Mouse (Mus musculus): ENCODE measurements around the gene Rpl35. TPM values are rescaled to one million over a fixed set of nuclear protein-coding genes. Genes with fewer than 3 reads are reported as not detected.

Gene Rpl35
- polyA plus RNA-seq, 1 experiment from 2014 or later, result 930 TPM

DNA sequence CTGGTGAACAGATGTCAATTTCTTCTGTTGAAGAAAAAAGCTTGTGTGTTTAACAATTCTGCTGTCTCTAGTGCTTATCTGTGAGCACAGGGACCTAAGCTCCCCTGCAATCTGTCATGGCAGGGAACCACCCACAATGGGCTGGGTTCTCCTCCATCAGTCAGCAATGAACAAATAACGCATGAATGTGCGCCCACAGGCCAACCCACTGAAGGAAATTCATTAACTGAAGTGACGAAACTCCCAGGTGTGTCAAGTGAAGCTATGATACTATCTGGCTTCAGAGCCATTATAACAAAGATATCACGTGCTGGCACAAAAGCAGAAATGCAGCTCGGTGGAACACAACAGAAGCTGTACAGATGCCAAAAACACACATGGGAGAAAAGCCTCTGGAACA, 35.4 kb downstream of the Rpl35 start:
- ATAC-seq (ENCODE audit: low read depth), result no peak
- no peaks in the 10 kb centered on the region for H3K4me1 ChIP-seq (replicated peaks; ENCODE audit: control insufficient read depth, insufficient read depth, low read length)

DNA sequence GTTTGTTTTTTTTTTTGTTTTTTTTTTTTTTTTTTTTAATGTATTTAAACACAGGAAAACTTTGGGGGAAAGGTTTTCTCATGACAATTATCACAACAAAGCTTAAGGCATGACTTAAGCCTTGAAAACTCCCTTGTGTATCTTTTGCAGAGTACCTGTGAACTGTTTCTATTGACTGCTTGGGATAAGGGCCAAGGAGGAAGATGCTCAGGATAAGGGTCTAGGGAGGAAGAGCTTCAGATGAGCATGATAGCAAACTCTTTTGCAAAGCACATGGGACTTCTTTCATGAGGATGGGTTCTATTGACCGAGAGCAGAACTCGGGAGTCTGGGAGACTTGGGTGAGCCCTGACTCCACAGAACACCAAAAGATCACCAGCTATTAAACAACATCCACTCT, 35.8 kb downstream of the Rpl35 start:
- Histone ChIP-seq H3K4me2 (ENCODE audit: low read depth, low read length) (no peak overlapping the region), H3K27me3 (ENCODE audit: control insufficient read depth, insufficient read depth, low read depth, low read length) (no peaks in the 10 kb centered on the region), H3K4me1 (replicated peaks; ENCODE audit: control insufficient read depth, insufficient read depth, low read length) (no peaks in the 10 kb centered on the region), H3K36me3 (ENCODE audit: control insufficient read depth, insufficient read depth, low read length) (no peaks in the 10 kb centered on the region), H3K27ac (ENCODE audit: low read length) (no peak overlapping the region), H3K9me3 (ENCODE audit: control insufficient read depth, low read length) (no peaks in the 10 kb centered on the region), H3K4me3 (ENCODE audit: low read length) (no peak overlapping the region), H3K9ac (ENCODE audit: low read length) (no peak overlapping the region)
- ATAC-seq (ENCODE audit: low read depth), result no peak
- 79% methylated on average over 2 of the region's 2 CpGs for WGBS

More for the DNA sequence above, 35.4 kb downstream of the Rpl35 start:
- Histone ChIP-seq H3K9ac (ENCODE audit: low read length) (no peak overlapping the region), H3K27me3 (ENCODE audit: control insufficient read depth, insufficient read depth, low read depth, low read length) (no peaks in the 10 kb centered on the region), H3K36me3 (ENCODE audit: control insufficient read depth, insufficient read depth, low read length) (no peaks in the 10 kb centered on the region), H3K4me2 (ENCODE audit: low read depth, low read length) (no peak overlapping the region), H3K9me3 (ENCODE audit: control insufficient read depth, low read length) (no peaks in the 10 kb centered on the region), H3K4me3 (ENCODE audit: low read length) (no peak overlapping the region), H3K27ac (ENCODE audit: low read length) (no peak overlapping the region)
- 61% methylated on average over 5 of the region's 5 CpGs for WGBS

DNA sequence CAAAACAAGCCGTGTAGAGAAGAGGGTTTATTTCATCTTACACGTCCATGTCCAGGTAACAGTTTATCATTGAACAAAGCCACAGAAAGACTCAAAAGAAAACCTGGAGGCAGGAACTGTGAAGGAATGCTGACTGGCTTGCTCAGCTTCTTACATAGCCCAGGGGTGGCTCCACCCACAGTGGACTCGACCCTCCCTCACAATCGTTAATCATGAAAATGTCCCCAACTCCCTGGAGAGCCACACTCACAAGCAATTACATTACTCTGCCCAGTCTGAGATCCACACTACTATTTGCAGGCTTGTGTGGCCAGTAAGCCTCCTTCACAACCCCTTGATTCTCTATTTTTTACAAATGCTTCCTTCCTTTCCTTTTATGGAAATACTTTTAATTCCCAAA, 41.2 kb downstream of the Rpl35 start:
- Histone ChIP-seq H3K27ac (ENCODE audit: low read length) (no peak overlapping the region), H3K4me2 (ENCODE audit: low read depth, low read length) (no peak overlapping the region), H3K36me3 (ENCODE audit: control insufficient read depth, insufficient read depth, low read length) (no peaks in the 10 kb centered on the region), H3K9ac (ENCODE audit: low read length) (no peak overlapping the region), H3K9me3 (ENCODE audit: control insufficient read depth, low read length) (no peaks in the 10 kb centered on the region), H3K4me1 (replicated peaks; ENCODE audit: control insufficient read depth, insufficient read depth, low read length) (no peaks in the 10 kb centered on the region; the same call in 1 of the 2 replicates), H3K27me3 (ENCODE audit: control insufficient read depth, insufficient read depth, low read depth, low read length) (no peaks in the 10 kb centered on the region), H3K4me3 (ENCODE audit: low read length) (no peak overlapping the region)
- 11% methylated on average over 4 of the region's 4 CpGs for WGBS
- ATAC-seq (ENCODE audit: low read depth), result no peak

DNA sequence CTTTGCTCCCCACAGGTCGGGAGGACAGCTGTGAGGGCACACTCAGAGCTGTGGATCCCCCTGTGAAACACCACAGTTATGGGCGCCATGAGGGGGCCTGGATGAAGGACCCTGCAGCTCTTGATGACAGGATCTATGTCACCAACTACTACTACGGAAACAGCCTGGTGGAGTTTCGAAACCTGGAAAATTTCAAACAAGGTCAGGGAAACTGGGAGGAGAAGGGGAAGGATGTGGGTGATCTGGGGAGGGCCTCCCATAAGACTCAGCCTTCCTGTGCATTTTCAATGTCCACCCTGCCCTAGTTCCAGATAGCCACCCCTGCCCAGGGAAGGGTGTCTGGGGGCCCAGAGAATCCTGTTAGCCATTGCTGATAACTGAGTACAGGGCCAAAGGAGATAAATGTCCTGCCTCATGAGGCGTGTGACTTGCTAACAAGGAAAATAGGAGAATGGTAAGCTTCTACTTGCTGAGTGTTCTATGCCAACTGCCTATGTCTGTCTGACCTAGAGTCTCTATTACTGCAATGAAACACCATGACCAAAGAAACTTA, 47.7 kb downstream of the Rpl35 start:
- H3K9ac ChIP-seq (ENCODE audit: low read length), result no peak overlapping the region
- H3K36me3 ChIP-seq (ENCODE audit: control insufficient read depth, insufficient read depth, low read length), result no peaks in the 10 kb centered on the region
- H3K4me3 ChIP-seq (ENCODE audit: low read length), result no peak overlapping the region
- H3K27ac ChIP-seq (ENCODE audit: low read length), result no peak overlapping the region
- no peaks in the 10 kb centered on the region for H3K4me1 ChIP-seq (replicated peaks; ENCODE audit: control insufficient read depth, insufficient read depth, low read length)
- H3K4me2 ChIP-seq (ENCODE audit: low read depth, low read length), result no peak overlapping the region
- no peak for ATAC-seq (ENCODE audit: low read depth)
- no peaks in the 10 kb centered on the region for H3K9me3 ChIP-seq (ENCODE audit: control insufficient read depth, low read length)
- no peaks in the 10 kb centered on the region for H3K27me3 ChIP-seq (ENCODE audit: control insufficient read depth, insufficient read depth, low read depth, low read length)
- WGBS, result 76% methylated on average over 5 of the region's 5 CpGs

DNA sequence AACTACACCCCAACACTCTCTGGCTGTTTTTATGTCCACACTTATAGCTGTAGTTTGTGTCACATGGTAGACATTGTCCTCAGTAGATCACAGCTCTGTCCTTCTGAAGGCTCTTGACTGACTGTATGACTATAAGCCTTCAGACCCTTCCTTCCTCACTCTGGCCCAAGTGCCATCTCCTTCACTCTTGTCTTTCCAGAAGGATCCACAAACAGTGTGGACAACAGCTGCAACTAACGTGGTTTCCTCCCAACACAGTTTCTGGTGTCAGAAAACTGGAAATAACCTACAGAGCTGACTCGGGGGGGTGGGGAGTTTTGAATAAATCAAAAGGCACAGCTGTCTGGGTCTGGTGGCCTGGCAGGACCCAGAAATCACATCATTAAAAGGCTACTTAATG, 49.4 kb downstream of the Rpl35 start:
- H3K4me1 ChIP-seq (replicated peaks; ENCODE audit: control insufficient read depth, insufficient read depth, low read length), result peaks cover 3% of the 10 kb centered on the region
- no peak for ATAC-seq (ENCODE audit: low read depth)
- WGBS, result 51% methylated on average over 2 of the region's 2 CpGs

DNA sequence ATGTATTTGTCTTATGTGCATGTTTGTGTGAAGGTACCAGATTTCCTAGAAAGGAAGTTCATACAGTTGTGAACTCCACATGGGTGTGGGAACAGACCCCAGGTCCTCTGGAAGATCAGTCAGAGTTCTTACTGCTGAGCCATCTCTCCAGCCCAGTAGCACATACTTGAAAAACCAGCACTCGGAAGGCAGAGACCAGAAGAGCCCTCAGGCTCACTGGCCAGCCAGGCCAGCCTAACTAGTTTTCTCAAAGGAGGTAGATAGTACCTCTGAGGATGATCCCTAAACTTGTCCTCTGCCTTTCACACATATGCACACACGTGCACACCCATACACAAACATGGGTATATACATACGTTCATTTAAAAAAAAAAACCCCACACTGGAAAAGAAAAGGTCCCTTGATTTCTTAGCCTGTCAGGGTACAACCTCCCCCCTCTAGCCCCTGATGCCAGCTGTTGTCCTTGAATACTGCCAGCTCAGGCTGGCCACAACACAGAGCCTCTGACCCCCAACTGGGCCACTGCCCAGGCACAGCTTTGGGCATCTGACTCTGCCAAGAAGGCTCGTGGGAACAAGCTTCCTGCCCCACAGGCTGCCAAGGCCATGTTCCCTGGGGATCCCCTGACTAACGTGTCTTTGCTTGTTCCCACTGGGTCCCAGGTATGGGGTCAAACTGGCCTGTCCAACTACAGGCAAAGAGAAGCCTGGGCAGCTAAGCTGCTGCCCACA, 52.1 kb downstream of the Rpl35 start:
- Histone ChIP-seq H3K36me3 (ENCODE audit: control insufficient read depth, insufficient read depth, low read length) (no peaks in the 10 kb centered on the region), H3K4me1 (replicated peaks; ENCODE audit: control insufficient read depth, insufficient read depth, low read length) (peaks cover 14% of the 10 kb centered on the region), H3K9ac (ENCODE audit: low read length) (no peak overlapping the region), H3K9me3 (ENCODE audit: control insufficient read depth, low read length) (no peaks in the 10 kb centered on the region), H3K27me3 (ENCODE audit: control insufficient read depth, insufficient read depth, low read depth, low read length) (no peaks in the 10 kb centered on the region), H3K4me2 (ENCODE audit: low read depth, low read length) (no peak overlapping the region), H3K27ac (ENCODE audit: low read length) (no peak overlapping the region), H3K4me3 (ENCODE audit: low read length) (no peak overlapping the region)
- WGBS, result 58% methylated on average over 5 of the region's 5 CpGs
- no peak for ATAC-seq (ENCODE audit: low read depth)

More for the DNA sequence above, 49.4 kb downstream of the Rpl35 start:
- Histone ChIP-seq H3K27me3 (ENCODE audit: control insufficient read depth, insufficient read depth, low read depth, low read length) (no peaks in the 10 kb centered on the region), H3K36me3 (ENCODE audit: control insufficient read depth, insufficient read depth, low read length) (no peaks in the 10 kb centered on the region), H3K9me3 (ENCODE audit: control insufficient read depth, low read length) (no peaks in the 10 kb centered on the region), H3K4me2 (ENCODE audit: low read depth, low read length) (no peak overlapping the region), H3K9ac (ENCODE audit: low read length) (no peak overlapping the region), H3K4me3 (ENCODE audit: low read length) (no peak overlapping the region), H3K27ac (ENCODE audit: low read length) (no peak overlapping the region)

Other genes starting within 250 kb of the Rpl35 start
- gene Nr6a1, start 77.9 kb downstream of the Rpl35 start, polyA plus RNA-seq (2015; fragmentation: Nextera tagmentation; extraction: Ambion mirVana), result 0.60 and 0.79 TPM in 2 replicates
- gene Olfml2a, start 73.6 kb downstream of the Rpl35 start, polyA plus RNA-seq (2015; fragmentation: Nextera tagmentation; extraction: Ambion mirVana), result 7.5 and 7.7 TPM in 2 replicates
- 2.1 and 3.4 TPM in 2 replicates for gene Wdr38, start 8.1 kb downstream of the Rpl35 start, polyA plus RNA-seq (2015; fragmentation: Nextera tagmentation; extraction: Ambion mirVana)
- 102 and 113 TPM in 2 replicates for gene Arpc5l, start 276 bp downstream of the Rpl35 start, polyA plus RNA-seq (2015; fragmentation: Nextera tagmentation; extraction: Ambion mirVana)
- 26.1 and 27.1 TPM in 2 replicates for gene Golga1, start 59.9 kb upstream of the Rpl35 start, polyA plus RNA-seq (2015; fragmentation: Nextera tagmentation; extraction: Ambion mirVana)
- 8.3 and 9.0 TPM in 2 replicates for gene Scai, start 185.1 kb upstream of the Rpl35 start, polyA plus RNA-seq (2015; fragmentation: Nextera tagmentation; extraction: Ambion mirVana)
- 86.0 and 87.9 TPM in 2 replicates for gene Ppp6c, start 220.8 kb upstream of the Rpl35 start, polyA plus RNA-seq (2015; fragmentation: Nextera tagmentation; extraction: Ambion mirVana)

All from lung, embryonic 16.5 days (tissue).